Mouse (Mus musculus) gastrocnemius, postnatal 14 days (tissue): ENCODE measurements at regions not wholly inside any gene's neighbourhood (a gene's known extent, or its start where the extent isn't known, plus 50 kb on each side); places are given as distances from the start of the nearest gene placed in this dataset.

ENCODE experiments used
- DNase-seq: peaks from one replicate; pipeline ENCODE4 v3.0.0; 2021; ENCODE audit warnings: mixed read lengths
- intact Hi-C: fragments of 180-260 bp; cut with DNase I; formaldehyde crosslinking; loops from one replicate; pipeline ENCODE4 v1.15.1; 2025; ENCODE audit warnings: low total_unique reads

DNA sequence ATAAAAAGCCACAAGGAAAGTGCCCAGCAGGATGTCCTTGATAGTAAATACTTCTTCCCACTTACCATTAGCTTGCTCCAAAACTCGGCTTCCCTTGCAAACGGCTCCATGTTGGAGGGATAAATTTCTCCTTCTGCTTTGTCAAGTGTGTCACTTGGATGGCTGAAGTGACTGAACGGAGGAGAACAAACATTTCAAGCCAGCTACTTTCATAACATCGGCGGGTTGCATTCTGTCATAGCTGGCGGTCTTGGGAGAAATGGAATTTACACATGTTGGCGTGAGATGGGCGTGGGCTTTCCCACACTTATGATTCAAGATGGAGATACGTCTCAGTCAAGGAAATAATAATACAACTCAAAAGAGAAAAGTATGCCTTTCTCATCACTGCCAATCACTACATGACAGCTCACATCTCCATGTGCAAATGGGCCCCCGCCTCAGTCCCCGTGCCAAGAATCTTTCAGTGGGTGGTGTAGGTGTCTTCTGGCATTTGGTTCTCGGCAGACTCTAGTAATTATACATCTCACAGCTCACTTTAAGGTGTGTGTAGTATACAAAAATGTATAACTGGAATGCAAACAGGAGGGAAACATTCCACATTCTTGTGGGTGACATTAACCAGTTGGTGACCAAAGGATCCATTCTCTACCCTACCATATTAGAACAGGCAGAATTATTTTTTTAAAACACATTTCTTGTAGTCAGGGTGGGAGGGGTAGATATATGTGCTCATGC lies 141.4 kb upstream of the Sash1 start:
- intact Hi-C loops = no loop called here
- DNase-seq = no peak

- intact Hi-C loops = loop anchor here (5.0 kb wide), 1 partner anchor 57 kb away; no protein-coding TSS in a partner anchor
- DNase-seq = no peak
Measured at GRCm38 (mm10) chr10:9014810-9015505, 129.1 kb upstream of the Sash1 start.

DNA sequence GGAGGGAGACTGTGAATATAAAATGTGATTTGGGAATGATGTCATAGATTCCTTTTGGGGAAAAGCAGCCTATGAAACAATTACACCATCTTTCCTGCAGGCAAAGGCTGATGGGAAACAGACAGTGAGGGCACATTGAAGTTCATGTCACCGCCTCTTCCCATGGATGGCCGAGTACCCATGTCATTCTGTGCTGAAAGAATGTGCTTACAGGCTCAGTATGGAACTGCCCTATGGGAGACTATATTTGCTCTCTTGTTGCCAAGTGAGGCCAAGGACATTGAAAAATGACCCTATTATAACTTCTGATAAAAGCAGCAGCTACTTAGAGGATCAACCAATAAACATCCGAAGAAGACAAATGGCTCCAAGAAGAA lies 127.7 kb upstream of the Sash1 start:
- intact Hi-C loops = loop anchor here (5.0 kb wide), 1 partner anchor 59 kb away; no protein-coding TSS in a partner anchor

GRCm38 (mm10) chr10:9012829-9013548 lies 127.1 kb upstream of the Sash1 start:
- DNase-seq = peak; percentile 73
- intact Hi-C loops = loop anchor here (5.0 kb wide), 1 partner anchor 59 kb away; no protein-coding TSS in a partner anchor

More for the DNA sequence above, 127.7 kb upstream of the Sash1 start:
- DNase-seq = no peak

DNA sequence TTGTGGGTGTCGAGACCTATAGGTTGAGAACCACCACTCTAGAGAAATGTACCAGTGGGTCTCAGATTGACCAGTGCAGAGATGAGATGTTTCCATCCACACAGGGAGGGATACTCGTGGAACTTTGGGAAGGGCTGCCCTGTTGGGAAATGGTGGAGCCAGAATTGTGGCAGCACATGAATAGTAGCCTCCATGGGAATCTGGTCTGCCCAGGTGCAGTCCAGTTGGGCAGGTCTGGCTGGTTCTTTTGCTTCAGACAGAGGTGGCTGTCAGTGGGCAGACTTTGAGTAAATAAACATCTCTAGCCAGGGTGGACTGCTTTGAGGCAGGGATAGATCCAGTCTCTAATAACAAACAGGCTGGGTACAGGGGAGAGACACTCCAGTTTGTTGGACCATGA lies 126.0 kb upstream of the Sash1 start:
- DNase-seq = no peak
- intact Hi-C loops = loop anchor here (5.0 kb wide), 1 partner anchor 60 kb away; no protein-coding TSS in a partner anchor

GRCm38 (mm10) chr10:9010191-9010590 lies 124.3 kb upstream of the Sash1 start:
- no peak for DNase-seq
- intact Hi-C loops = loop anchor here (5.0 kb wide), 1 partner anchor 62 kb away; no protein-coding TSS in a partner anchor

DNA sequence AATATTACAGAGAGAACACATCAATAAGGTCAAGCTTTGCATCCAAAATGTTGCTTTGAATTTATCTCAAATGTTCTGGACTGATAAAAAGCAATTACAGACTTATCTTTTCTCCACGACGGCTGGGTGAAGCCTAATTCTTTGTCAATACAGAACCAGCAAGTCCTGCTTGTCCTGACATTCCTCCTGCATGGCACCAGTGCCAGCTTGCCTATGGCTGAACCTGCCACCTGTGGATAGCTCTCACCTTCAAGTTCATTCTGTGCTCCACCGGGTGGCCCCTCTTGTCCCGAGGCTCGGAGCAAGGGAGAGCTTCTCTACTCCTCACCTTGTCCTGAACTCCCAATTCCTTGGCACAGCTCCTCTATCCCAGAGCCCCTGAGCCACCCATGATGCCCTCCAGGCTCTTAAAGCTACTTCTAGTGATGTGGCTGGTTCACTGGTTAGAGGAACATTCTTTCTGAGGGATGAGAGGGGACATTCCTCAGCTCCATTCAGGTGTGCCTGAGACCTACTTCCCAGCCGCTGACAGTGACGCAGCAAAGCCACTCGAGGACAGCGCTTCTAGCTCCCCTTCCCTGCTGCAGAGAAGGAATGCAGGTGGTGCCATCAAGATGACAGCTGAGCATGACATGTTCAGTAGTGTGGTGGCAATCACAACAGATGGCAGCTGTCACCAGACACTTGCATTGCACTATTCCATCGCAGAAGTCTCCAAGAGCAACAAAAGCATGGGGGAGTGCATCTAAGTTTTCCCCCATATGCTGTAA lies 119.5 kb upstream of the Sash1 start:
- DNase-seq = no peak
- intact Hi-C loops = no loop called here

GRCm38 (mm10) chr10:9002261-9002660 lies 116.4 kb upstream of the Sash1 start:
- intact Hi-C loops = no loop called here
- DNase-seq = no peak

DNA sequence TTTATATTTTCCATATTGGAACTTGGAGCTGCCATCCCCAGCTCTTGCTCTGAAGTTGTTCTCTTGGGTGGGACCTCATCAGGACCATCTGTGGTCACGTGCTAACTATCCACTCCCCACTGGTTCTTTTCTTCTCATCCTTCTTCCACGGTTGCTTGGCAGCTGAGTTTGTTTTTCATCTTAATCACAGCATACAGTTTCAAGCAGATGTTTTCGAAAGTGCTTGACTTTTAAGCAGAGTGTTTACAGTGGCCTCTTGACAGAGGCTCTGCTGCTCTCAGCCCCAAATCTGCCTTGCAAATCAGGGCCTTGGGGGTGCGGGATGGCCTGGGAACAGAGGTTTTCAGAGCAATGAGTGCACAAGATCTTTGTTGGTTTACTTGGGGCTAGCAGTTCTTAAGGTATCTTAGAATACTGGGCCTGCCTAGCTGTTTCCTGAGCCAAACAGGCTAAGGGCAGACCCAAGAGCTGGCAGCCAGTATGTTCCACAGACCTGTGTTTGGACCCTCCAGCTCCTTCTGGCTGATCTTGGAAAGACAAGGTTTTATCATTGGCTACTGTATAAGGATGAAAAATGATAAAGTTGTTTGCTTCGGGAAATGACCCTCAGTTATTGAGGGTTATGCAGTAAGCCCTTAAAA lies 113.0 kb upstream of the Sash1 start:
- intact Hi-C loops = no loop called here
- peak; percentile 5 for DNase-seq

DNA sequence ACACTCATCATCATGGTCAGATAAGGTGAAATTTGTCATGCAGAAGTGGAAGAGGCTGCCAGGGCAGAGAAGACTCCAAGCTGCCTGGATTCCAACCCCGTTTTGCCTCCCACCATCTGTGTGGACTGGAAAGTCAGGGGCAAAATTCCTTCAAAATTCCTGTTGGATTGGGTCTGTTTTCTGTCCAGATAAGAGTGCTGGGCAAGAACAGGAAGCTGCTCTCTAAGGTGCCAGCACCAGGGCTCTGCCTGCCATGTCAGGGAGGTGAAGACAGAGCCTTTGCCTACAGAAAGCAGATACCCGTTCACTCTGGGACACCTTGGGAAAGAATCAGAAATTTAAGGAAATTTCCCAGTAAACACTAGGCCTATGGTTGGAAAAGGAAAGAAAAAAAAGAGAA lies 112.5 kb upstream of the Sash1 start:
- no peak for DNase-seq
- intact Hi-C loops = no loop called here

DNA sequence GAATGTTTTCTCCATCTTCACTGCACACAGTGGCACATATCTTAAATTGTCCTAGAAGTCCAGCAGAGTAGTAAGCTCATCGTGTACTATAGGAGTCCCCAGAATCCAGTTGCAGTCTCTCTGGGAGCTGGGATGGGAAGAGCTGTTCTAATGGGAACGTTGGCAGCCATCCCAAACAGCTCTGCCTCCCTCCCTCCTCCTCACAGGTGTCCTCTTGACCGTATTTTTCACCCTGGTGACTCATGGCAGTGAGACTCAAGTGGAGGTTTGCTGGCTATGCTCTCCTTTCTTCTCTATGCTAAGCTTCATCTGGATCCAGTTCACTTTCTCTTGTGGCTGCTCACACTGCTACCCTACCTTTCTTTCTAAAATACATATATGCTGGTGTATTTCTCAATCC lies 109.2 kb upstream of the Sash1 start:
- intact Hi-C loops = no loop called here

DNA sequence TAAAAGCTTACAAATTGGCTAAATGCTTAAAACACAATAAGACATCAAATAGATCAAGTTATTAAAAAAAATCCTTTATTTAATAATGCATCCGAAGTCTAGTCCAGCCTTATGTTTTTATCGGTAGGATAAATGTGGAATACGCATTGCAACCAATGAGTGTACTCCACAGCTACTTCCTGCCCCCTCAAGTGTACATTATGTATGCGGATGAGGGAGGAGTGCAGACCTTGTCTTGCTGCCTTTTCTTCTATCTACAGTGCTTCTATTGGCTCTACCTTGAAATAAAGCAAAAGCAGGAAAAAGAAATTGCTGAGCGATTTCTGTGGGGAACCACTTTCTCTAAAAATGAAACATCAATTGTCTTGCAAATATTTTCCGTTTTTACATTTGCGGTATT lies 100.5 kb upstream of the Sash1 start:
- no peak for DNase-seq
- intact Hi-C loops = no loop called here

More for the DNA sequence above, 109.2 kb upstream of the Sash1 start:
- DNase-seq = no peak

GRCm38 (mm10) chr10:8983347-8983746 lies 97.5 kb upstream of the Sash1 start:
- DNase-seq = no peak
- intact Hi-C loops = no loop called here

GRCm38 (mm10) chr10:8980568-8980967 lies 94.7 kb upstream of the Sash1 start:
- no peak for DNase-seq
- intact Hi-C loops = no loop called here

DNA sequence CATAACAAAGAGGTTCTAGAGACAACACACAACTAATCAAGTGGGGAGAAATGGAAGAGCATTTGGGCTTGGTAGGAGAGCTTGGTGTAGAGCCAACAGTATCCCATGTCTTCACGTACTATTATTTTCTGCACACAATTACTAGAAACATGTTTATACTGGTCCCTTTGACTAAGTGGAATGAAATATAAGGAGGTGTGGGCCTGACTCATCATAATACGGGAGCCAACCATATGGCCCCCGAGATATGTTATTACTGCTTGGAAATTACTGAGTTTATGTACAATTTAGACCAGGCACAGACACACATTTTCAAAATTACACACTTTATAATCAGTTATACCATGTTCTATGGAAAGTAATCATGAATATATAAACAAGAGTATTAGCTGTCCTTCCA lies 92.7 kb upstream of the Sash1 start:
- DNase-seq = no peak
- intact Hi-C loops = no loop called here

DNA sequence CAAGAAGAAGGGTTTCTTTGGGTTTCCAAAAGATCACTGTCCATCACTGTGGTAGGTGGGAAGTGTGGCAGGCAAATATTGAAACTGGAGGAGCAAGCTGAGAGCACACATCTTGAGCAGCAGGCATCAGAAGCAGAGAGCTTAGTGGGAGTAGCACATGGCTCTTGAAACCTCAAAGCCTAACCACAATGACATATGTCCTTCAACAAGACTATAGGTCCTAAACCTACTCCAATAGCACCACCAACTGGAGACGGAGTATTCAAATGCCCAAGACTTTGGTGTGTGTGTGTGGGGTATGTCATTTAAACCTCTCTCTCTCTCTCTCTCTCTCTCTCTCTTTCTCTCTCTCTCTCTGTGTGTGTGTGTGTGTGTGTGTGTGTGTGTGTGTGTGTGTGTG lies 88.1 kb upstream of the Sash1 start:
- intact Hi-C loops = loop anchor here (5.0 kb wide), 1 partner anchor 182 kb away; no protein-coding TSS in a partner anchor
- DNase-seq = no peak

DNA sequence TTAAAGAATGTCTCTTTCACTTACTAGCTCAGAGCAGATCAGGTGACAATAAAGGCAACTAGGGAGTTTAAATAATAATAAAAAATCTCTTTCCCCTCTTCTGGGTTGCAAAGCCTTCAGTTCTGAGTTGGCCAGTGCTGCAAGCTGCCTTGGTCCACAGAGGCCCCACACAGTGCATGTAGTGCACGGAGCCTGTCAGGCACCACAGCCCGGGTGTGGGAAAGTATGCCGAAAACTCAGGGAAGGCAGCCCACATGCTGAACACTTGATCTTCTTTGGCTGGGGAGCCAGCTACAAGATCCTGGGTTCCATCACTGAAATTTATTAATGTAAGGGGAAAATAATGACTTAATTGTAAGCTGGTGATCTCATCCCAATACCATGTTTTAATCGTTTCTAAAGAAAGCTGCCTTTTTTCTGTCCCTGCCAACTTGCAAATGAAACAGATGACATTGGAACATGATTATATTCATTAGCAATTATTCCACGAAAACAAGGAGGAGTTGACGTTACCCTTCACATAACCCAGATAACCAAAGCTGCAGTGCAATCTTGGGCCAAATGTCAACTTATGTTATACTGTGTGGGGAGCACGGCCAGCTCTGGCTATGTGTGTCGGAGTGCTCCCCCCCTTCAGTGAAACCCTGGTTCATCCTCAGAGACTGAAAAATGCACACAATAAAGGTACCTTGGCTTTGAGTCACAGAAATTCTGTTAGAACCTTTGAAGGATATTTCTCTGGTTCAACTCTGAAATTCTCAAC lies 87.1 kb upstream of the Sash1 start:
- intact Hi-C loops = loop anchor here (5.0 kb wide), 1 partner anchor 181 kb away; no protein-coding TSS in a partner anchor
- DNase-seq = peak; percentile 26

DNA sequence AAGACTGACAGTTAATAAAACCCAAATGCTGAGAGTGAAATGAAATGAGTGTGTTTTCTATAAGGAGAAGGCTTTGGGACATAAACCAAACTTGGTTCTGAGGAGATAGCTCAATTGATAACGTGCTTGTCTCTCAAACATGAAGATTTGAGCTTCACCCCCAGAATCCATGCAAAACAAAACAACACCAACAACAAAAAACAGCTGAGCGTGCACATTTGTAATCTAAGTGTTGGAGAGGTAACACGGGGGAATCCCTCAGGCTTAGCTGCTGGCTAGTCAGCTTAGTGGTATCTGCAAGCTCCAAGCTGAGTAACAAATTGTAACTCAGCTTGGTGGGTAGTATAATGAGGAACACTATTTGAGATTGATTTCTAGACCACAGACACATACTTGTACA lies 84.9 kb upstream of the Sash1 start:
- intact Hi-C loops = loop anchor here (5.0 kb wide), 1 partner anchor 179 kb away; no protein-coding TSS in a partner anchor

More for the DNA sequence above, 84.9 kb upstream of the Sash1 start:
- DNase-seq = no peak
